Mouse (Mus musculus) forebrain, embryonic 16.5 days (tissue): Measurements from ENCODE around the gene Xkr7. TPM values are rescaled to one million over a fixed set of nuclear protein-coding genes. Genes with fewer than 3 reads are reported as not detected.

ENCODE experiments used
- ATAC-seq: fragments of 200-750 bp; cut with Nextera tagmentation; 2 replicates; pipeline ENCODE4 v1.8.0; 2017; ENCODE audit warnings: mild to moderate bottlenecking, moderate library complexity
- H3K27ac ChIP-seq: fragments of 300-500 bp; sonication (generic); 2 replicates; pipeline ENCODE4 v1.5.1; 2014; ENCODE audit warnings: low read length, control low read depth
- H3K27me3 ChIP-seq: fragments of 300-500 bp; sonication (generic); replicated peaks from 2 replicates; pipeline ENCODE4 v1.6.1; 2014; ENCODE audit warnings: low read length; ENCODE audit not compliant: control insufficient read depth, insufficient read depth
- H3K36me3 ChIP-seq: fragments of 300-500 bp; sonication (generic); 2 replicates; pipeline ENCODE4 v1.6.1; 2014; ENCODE audit not compliant: control insufficient read depth, insufficient read depth
- H3K4me1 ChIP-seq: fragments of 300-500 bp; sonication (generic); replicated peaks from 2 replicates; pipeline ENCODE4 v1.6.1; 2014; ENCODE audit warnings: low read length; ENCODE audit not compliant: control insufficient read depth, insufficient read depth
- H3K4me2 ChIP-seq: fragments of 300-500 bp; sonication (generic); 2 replicates; pipeline ENCODE4 v1.6.1; 2014; ENCODE audit warnings: mild to moderate bottlenecking, low read length, control low read depth
- H3K4me3 ChIP-seq: fragments of 300-500 bp; sonication (generic); replicated peaks from 2 replicates; pipeline ENCODE4 v1.5.1; 2014; ENCODE audit warnings: mild to moderate bottlenecking, low read length, control low read depth
- H3K9ac ChIP-seq: fragments of 300-500 bp; sonication (generic); replicated peaks from 2 replicates; pipeline ENCODE4 v1.6.1; 2014; ENCODE audit warnings: low read depth, low read length, control low read depth
- H3K9me3 ChIP-seq: fragments of 300-500 bp; sonication (generic); 2 replicates; pipeline ENCODE4 v1.6.1; 2016; ENCODE audit warnings: low read length; ENCODE audit not compliant: control insufficient read depth
- WGBS: fragments of 180-500 bp; shearing (Covaris S2); extraction: QIAGEN DNeasy Blood & Tissue Kit; methylation state at CpG from one replicate; pipeline ENCODE4 v1.1.7; 2014; 5-methylcytosine and 5-hydroxymethylcytosine counted together
- polyA plus RNA-seq: library from polyadenylated mRNA; unstranded; fragments of >200 nt; fragmentation: Nextera tagmentation; extraction: Ambion mirVana; gene quantifications from 2 replicates; pipeline ENCODE4 v1.2.1, GENCODE M21; 2015

Gene Xkr7
- polyA plus RNA-seq, 1 experiment from 2014 or later, result 2.0 TPM

GRCm38 (mm10) chr2:153030422-153030821 is 1.2 kb upstream of the Xkr7 start:
- H3K9ac ChIP-seq, result no peak overlapping the region
- H3K4me3 ChIP-seq, result no peak overlapping the region
- no peak overlapping the region for H3K4me2 ChIP-seq
- 33% methylated on average over 4 of the region's 4 CpGs for WGBS
- no peak overlapping the region for H3K27ac ChIP-seq
- no peaks in the 10 kb centered on the region for H3K9me3 ChIP-seq
- 0 out of 2 replicates have a peak, but pooled peaks cover 3% of the 10 kb centered on the region for H3K27me3 ChIP-seq
- peaks cover 33% of the 10 kb centered on the region for H3K4me1 ChIP-seq
- no peak for ATAC-seq
- no peaks in the 10 kb centered on the region for H3K36me3 ChIP-seq

GRCm38 (mm10) chr2:153032083-153032842 is 611 bp downstream of the Xkr7 start:
- peaks cover 42% of the 10 kb centered on the region for H3K4me1 ChIP-seq
- H3K27me3 ChIP-seq, result no peaks in the 10 kb centered on the region
- peak overlapping the region; percentile 66 for H3K4me2 ChIP-seq
- ATAC-seq, result peak; percentile 62
- H3K27ac ChIP-seq, result peak overlapping the region; percentile 43
- WGBS, result under 1% methylated on average over 46 of the region's 58 CpGs
- H3K9me3 ChIP-seq, result no peaks in the 10 kb centered on the region
- peak overlapping the region; percentile 71 for H3K9ac ChIP-seq
- peak overlapping the region; percentile 71 for H3K4me3 ChIP-seq
- H3K36me3 ChIP-seq, result no peaks in the 10 kb centered on the region

GRCm38 (mm10) chr2:153032973-153033372 is 1.3 kb downstream of the Xkr7 start:
- peak overlapping the region; percentile 71 for H3K9ac ChIP-seq
- peak overlapping the region; percentile 66 for H3K4me2 ChIP-seq
- H3K27ac ChIP-seq, result peak overlapping the region; percentile 21; the same call in 1 of the 2 replicates
- no peaks in the 10 kb centered on the region for H3K9me3 ChIP-seq
- peaks cover 47% of the 10 kb centered on the region for H3K4me1 ChIP-seq
- no peaks in the 10 kb centered on the region for H3K27me3 ChIP-seq
- WGBS, result 7% methylated on average over 4 of the region's 4 CpGs
- ATAC-seq, result no peak
- H3K4me3 ChIP-seq, result peak overlapping the region; percentile 71
- H3K36me3 ChIP-seq, result no peaks in the 10 kb centered on the region

- Histone ChIP-seq H3K4me3 (peak overlapping the region; percentile 71), H3K4me2 (peak overlapping the region; percentile 66), H3K27ac (no peak overlapping the region; the same call in 1 of the 2 replicates), H3K27me3 (no peaks in the 10 kb centered on the region), H3K9ac (peak overlapping the region; percentile 71; the same call in 1 of the 2 replicates), H3K36me3 (no peaks in the 10 kb centered on the region), H3K4me1 (peaks cover 53% of the 10 kb centered on the region), H3K9me3 (no peaks in the 10 kb centered on the region)
- ATAC-seq, result peak; percentile 16; the same call in 1 of the 2 replicates
- 52% methylated on average over 5 of the region's 5 CpGs for WGBS
These were observed 2.0 kb downstream of the Xkr7 start for GRCm38 (mm10) chr2:153033545-153034230.

- 3% methylated on average over 2 of the region's 2 CpGs for WGBS
- Histone ChIP-seq H3K4me1 (peaks cover 54% of the 10 kb centered on the region), H3K36me3 (no peaks in the 10 kb centered on the region), H3K9me3 (no peaks in the 10 kb centered on the region), H3K27me3 (no peaks in the 10 kb centered on the region), H3K9ac (no peak overlapping the region), H3K4me2 (no peak overlapping the region), H3K4me3 (no peak overlapping the region), H3K27ac (no peak overlapping the region)
- ATAC-seq, result no peak
These were observed 5.0 kb downstream of the Xkr7 start for GRCm38 (mm10) chr2:153036690-153037089.

GRCm38 (mm10) chr2:153043886-153044285 is 12.2 kb downstream of the Xkr7 start:
- 35% methylated on average over 3 of the region's 3 CpGs for WGBS

GRCm38 (mm10) chr2:153045884-153046299 is 14.2 kb downstream of the Xkr7 start:
- Histone ChIP-seq H3K9me3 (no peaks in the 10 kb centered on the region), H3K27me3 (no peaks in the 10 kb centered on the region), H3K4me3 (no peak overlapping the region), H3K4me1 (peaks cover 63% of the 10 kb centered on the region), H3K9ac (no peak overlapping the region), H3K4me2 (no peak overlapping the region), H3K27ac (peak overlapping the region; percentile 92), H3K36me3 (no peaks in the 10 kb centered on the region)
- 19% methylated on average over 8 of the region's 8 CpGs for WGBS
- ATAC-seq, result peak; percentile 68

More at GRCm38 (mm10) chr2:153043886-153044285, 12.2 kb downstream of the Xkr7 start:
- H3K9me3 ChIP-seq, result no peaks in the 10 kb centered on the region
- no peak overlapping the region for H3K9ac ChIP-seq
- no peaks in the 10 kb centered on the region for H3K36me3 ChIP-seq
- no peak overlapping the region for H3K4me2 ChIP-seq
- H3K27ac ChIP-seq, result peak overlapping the region; percentile 35; the same call in 1 of the 2 replicates
- peaks cover 52% of the 10 kb centered on the region for H3K4me1 ChIP-seq
- H3K27me3 ChIP-seq, result no peaks in the 10 kb centered on the region
- no peak for ATAC-seq
- no peak overlapping the region for H3K4me3 ChIP-seq

- 26% methylated on average over 17 of the region's 17 CpGs for WGBS
- H3K36me3 ChIP-seq, result no peaks in the 10 kb centered on the region
- H3K4me3 ChIP-seq, result no peak overlapping the region
- no peak overlapping the region for H3K9ac ChIP-seq
- H3K27me3 ChIP-seq, result no peaks in the 10 kb centered on the region; the same call in 1 of the 2 replicates
- peak overlapping the region; percentile 39; the same call in 1 of the 2 replicates for H3K27ac ChIP-seq
- no peaks in the 10 kb centered on the region for H3K9me3 ChIP-seq
- no peak overlapping the region for H3K4me2 ChIP-seq
- H3K4me1 ChIP-seq, result peaks cover 53% of the 10 kb centered on the region
- ATAC-seq, result no peak
These were observed 16.3 kb downstream of the Xkr7 start for GRCm38 (mm10) chr2:153047828-153048465.
